Mouse (Mus musculus) macrophage (primary cell): Measurements from ENCODE around the gene Sart1. TPM values are rescaled to one million over a fixed set of nuclear protein-coding genes. Genes with fewer than 3 reads are reported as not detected.
"Not testable (repeated sequence)": the region's sequence is repeated elsewhere in the genome, so short reads cannot be mapped to it uniquely, and the experiment has no call there.

Source experiments
- H3K27ac ChIP-seq: fragments of 350-480 bp; formaldehyde crosslinking; 2 replicates; pipeline ENCODE4 v1.9.0; 2021
- H3K36me3 ChIP-seq: fragments of 350-480 bp; formaldehyde crosslinking; 2 replicates; pipeline ENCODE4 v1.9.0; 2021; ENCODE audit errors: inconsistent target
- H3K4me3 ChIP-seq: fragments of 350-480 bp; formaldehyde crosslinking; 2 replicates; pipeline ENCODE4 v1.9.0; 2021; ENCODE audit errors: inconsistent target
- H3K79me2 ChIP-seq: fragments of 350-480 bp; formaldehyde crosslinking; 2 replicates; pipeline ENCODE4 v1.9.0; 2021; ENCODE audit errors: inconsistent target
- WGBS: methylation state at CpG from one replicate; pipeline ENCODE4 v1.1.7; 2026; ENCODE audit warnings: inconsistent platforms; ENCODE audit not compliant: missing documents; 5-methylcytosine and 5-hydroxymethylcytosine counted together
- polyA plus RNA-seq: library from polyadenylated mRNA; stranded (reverse); fragments of 250-400 nt; gene quantifications from 3 replicates; pipeline ENCODE4 v1.2.4, GENCODE M21; 2018; ENCODE audit warnings: inconsistent platforms

Sart1 gene
- polyA plus RNA-seq, 1 experiment from 2014 or later, result 48.9 TPM

GRCm38 (mm10) chr19:5370932-5371331 is 17.6 kb downstream of the Sart1 start:
- Histone ChIP-seq H3K36me3 (peaks cover 15% of the 10 kb centered on the region), H3K27ac (no peak overlapping the region), H3K4me3 (no peak overlapping the region), H3K79me2 (peaks cover 26% of the 10 kb centered on the region)
- 83% methylated on average over 2 of the region's 3 CpGs for WGBS

DNA sequence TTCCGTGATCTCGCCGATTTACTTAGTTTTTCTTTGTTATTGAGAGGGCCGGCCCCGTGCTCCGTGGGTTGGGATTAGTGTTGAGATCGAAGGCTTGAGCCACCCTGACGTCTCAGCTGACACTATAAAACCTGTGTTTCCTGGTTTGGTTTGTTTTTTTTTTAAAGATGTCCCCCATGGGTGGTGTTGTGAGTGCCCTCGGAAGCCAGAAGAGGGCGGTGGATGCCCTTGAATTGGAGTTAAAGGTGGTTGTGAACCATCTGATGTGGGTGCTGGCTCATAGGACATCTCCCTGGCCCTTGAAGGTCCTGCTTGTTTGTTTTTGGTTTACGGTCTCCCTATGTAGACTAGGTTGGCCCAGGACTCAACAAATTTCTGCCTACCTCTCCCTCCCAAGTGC is 21.0 kb downstream of the Sart1 start:
- Histone ChIP-seq H3K36me3 (peaks cover 15% of the 10 kb centered on the region), H3K79me2 (peaks cover 44% of the 10 kb centered on the region), H3K27ac (peak overlapping the region; percentile 87), H3K4me3 (peak overlapping the region; percentile 91)
- WGBS, result 12% methylated on average over 11 of the region's 11 CpGs

GRCm38 (mm10) chr19:5367053-5367359 is 21.5 kb downstream of the Sart1 start, which contains the start of gene Banf1:
TSS of gene Banf1 (minus strand) at chr19:5367168.
- 1% methylated on average over 33 of the region's 33 CpGs for WGBS
- Histone ChIP-seq H3K4me3 (peak within 1 kb of the TSS; percentile 91), H3K36me3 (peaks cover 15% of the 10 kb centered on the region), H3K79me2 (peaks cover 44% of the 10 kb centered on the region), H3K27ac (peak within 1 kb of the TSS; percentile 87)

DNA sequence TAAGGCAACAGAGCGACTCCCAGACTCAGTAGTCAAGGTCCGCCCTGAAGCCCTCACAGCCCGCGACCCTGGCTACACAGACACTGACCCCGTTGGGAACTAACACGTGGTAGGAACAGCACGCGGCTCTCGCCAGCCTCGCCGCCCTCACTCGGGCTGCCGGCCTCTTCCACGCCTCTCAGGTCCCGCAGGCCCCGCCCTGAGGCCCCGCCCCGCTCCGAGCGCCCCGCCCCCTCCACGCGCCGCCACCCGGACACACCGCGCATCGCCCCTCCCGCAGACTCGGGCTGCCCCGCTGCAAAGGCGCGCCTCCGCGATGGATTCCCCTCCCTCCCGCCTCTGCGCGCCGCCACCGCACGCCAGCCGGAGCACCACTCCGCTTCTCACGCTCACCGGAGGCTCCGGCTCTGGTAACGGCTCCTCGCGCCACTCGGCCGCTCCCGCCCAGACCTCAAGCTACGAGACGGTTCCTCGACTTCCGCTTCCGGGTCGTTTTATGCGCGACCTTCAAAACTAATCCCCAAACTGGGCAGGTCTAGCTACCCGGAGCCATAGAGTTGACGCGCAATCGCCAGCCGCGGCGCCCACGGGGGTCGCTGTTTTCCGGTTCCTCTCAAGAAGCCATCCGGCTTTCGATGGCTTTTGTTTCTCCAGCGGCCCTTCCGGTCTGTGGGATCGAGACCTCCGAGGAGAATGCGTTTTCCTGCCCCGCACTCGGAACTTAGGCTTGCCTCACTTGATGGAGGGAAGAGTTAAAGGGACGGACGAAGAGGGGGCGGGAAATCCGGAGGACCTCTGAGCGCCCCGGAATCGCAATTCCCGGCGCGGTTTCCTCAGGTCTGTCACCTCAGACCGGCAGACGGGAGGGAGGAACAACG is 22.1 kb downstream of the Sart1 start, which contains the start of gene Eif1ad:
Eif1ad (plus strand) TSS at position 567 of the 878 bp plus-strand sequence.
- Histone ChIP-seq H3K36me3 (peaks cover 15% of the 10 kb centered on the region), H3K79me2 (peaks cover 44% of the 10 kb centered on the region), H3K4me3 (peak within 1 kb of the TSS; percentile 91), H3K27ac (peak within 1 kb of the TSS; percentile 87)
- WGBS, result under 1% methylated on average over 87 of the region's 92 CpGs

- Histone ChIP-seq H3K79me2 (peaks cover 44% of the 10 kb centered on the region), H3K27ac (no peak overlapping the region), H3K4me3 (peak overlapping the region; percentile 43), H3K36me3 (peaks cover 13% of the 10 kb centered on the region)
- WGBS, result 11% methylated on average over 9 of the region's 11 CpGs
Measured at GRCm38 (mm10) chr19:5365751-5366150, 22.8 kb downstream of the Sart1 start.

DNA sequence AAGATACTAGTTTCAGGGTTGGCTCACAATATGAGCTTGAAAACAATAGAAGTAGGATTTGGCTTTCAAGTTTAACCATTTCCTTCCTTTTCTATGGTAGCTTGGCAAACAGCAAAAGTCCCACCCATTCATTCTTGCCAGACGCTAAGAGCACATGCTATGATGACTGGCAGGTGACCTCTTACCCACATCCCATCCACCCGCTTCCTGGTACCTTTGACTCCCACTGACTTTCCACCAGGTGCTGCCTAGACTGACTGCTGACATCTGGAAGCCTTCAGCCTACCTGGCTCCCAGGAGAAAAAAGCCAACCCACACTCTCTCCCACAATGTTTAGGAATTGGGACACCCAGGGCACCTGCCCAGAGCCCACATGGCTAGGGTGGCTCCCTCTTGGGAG is 24.4 kb downstream of the Sart1 start:
- no peaks in the 10 kb centered on the region for H3K36me3 ChIP-seq
- 46% methylated on average over 2 of the region's 2 CpGs for WGBS

DNA sequence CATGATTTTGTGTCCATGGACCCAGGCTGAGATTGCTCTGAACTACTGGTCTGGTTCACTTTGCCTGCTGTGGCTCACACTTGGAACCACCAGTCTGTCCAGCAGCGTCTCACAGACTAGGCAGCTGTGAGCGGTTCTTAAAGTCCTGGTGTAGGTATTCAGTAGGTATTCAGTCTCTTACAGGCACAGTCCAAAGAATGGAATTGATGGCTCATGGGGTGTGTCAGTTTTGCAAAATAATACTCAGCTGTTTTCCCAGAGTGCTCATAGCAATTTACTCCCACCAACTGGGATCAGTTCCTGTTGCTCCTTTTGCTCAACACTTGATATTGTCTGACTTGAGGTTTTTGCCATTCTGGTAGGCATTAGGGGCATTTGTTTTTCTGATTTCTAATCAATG is 26.3 kb downstream of the Sart1 start:
- 92% methylated on average over 2 of the region's 2 CpGs for WGBS
- H3K4me3 ChIP-seq, result no peak overlapping the region
- no peaks in the 10 kb centered on the region for H3K36me3 ChIP-seq
- peaks cover 21% of the 10 kb centered on the region for H3K79me2 ChIP-seq
- H3K27ac ChIP-seq, result no peak overlapping the region

More for the DNA sequence above, 24.4 kb downstream of the Sart1 start:
- peaks cover 40% of the 10 kb centered on the region for H3K79me2 ChIP-seq
- H3K27ac ChIP-seq, result no peak overlapping the region
- no peak overlapping the region for H3K4me3 ChIP-seq

DNA sequence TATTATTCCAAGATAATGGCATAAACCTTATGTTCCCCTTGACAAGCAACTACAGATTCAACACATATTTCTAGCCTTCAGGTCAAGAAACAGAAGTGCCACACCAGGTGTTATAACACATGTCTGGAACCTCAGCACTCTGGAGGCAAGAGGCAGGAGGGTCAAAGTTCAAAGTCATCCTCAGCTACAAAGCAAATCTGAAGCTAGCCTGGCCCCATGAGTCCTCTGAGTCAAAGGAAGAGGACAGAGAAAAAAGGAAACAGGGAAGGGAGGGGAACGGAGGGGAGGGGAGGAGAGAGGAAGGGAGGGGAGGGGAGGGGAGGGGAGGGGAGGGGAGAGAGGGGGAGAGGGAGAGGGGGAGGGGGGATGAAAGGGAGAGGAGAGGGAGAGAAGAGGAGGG is 32.4 kb downstream of the Sart1 start:
- Histone ChIP-seq H3K36me3 (no peaks in the 10 kb centered on the region), H3K27ac (no peak overlapping the region), H3K4me3 (no peak overlapping the region), H3K79me2 (no peaks in the 10 kb centered on the region)
- WGBS, result no CpG with 5 or more reads among the region's 1 CpGs

DNA sequence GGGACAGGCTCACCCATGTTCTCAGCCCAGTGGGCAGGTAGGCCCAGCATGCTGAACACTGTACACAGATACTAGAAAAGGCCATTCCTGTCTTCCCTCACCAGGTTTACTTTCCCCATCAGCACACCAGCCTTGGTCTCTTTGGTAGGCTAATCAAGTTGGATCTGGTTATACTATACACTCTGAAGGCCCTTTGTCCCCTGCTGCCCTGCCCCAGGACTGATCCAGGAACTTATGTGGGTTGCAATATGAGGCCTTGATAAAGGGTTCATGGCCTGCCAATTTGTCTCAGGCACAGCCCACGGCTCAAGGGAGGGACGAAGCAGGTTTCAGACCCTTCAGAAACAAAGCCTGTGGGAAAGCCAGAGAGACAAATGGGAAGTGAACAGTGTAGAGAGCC is 34.9 kb downstream of the Sart1 start:
- 85% methylated on average over 2 of the region's 2 CpGs for WGBS
- no peaks in the 10 kb centered on the region for H3K36me3 ChIP-seq
- H3K27ac ChIP-seq, result no peak overlapping the region
- no peak overlapping the region for H3K4me3 ChIP-seq
- H3K79me2 ChIP-seq, result no peaks in the 10 kb centered on the region

GRCm38 (mm10) chr19:5349502-5349873 is 39.0 kb downstream of the Sart1 start, which contains the start of gene Cst6:
TSS of gene Cst6 (minus strand) at chr19:5349574.
- not testable (repeated sequence) for H3K79me2 ChIP-seq, H3K36me3 ChIP-seq, H3K4me3 ChIP-seq, H3K27ac ChIP-seq
- 90% methylated on average over 6 of the region's 6 CpGs for WGBS

DNA sequence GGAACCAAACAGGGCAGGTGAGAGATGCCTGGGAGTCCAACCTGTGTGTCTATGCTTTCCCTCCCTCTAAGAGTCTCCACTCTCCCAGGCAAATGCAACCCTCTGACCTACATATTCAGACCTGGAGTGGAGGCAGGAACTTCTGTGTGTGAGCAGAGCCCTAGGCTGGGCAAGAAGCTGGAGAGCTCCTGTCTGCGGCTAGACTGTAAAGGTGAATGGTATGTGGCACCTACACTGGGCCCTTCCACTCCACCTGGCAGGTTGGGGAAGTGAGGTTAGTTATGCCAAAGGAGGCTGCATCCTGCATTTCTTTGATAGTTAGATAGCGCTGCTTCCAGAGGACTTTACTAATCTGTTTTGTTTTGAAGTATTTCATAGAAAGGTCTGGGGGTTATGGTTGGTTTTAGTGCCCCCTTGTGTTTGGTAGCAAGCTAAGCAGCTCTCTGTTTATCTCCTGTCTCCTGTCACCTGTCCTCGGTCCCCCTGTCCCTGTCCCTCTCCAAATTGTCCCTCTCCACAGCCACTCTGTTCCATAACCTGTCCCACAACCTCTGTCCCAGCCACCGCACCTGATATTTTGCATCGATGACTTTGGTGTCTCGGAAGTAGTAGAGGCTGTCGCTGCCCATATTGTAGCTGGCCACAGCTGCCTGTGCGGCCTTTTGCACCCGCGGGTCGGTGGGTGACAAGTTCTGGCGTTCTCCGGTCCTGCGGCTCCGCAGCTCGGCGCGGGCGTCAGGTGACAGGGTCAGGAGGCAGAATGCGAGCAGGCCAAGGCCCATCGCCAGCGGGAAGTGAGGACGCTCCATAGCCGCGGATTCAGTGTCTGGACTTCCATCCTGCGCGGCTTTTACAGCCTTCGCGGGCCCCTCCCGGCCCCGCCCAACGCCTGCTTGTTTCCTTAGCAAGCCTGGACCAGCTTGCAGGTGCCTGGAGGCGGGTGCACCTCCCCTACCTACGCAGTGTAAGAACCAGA is 39.7 kb downstream of the Sart1 start:
- no peak overlapping the region for H3K4me3 ChIP-seq
- H3K27ac ChIP-seq, result no peak overlapping the region
- 7% methylated on average over 34 of the region's 34 CpGs for WGBS
- H3K36me3 ChIP-seq, result no peaks in the 10 kb centered on the region
- no peaks in the 10 kb centered on the region for H3K79me2 ChIP-seq

GRCm38 (mm10) chr19:5348064-5348463 is 40.4 kb downstream of the Sart1 start:
- H3K27ac ChIP-seq, result no peak overlapping the region
- H3K4me3 ChIP-seq, result no peak overlapping the region
- no peaks in the 10 kb centered on the region for H3K36me3 ChIP-seq
- no peaks in the 10 kb centered on the region for H3K79me2 ChIP-seq
- WGBS, result 95% methylated on average over 5 of the region's 6 CpGs

DNA sequence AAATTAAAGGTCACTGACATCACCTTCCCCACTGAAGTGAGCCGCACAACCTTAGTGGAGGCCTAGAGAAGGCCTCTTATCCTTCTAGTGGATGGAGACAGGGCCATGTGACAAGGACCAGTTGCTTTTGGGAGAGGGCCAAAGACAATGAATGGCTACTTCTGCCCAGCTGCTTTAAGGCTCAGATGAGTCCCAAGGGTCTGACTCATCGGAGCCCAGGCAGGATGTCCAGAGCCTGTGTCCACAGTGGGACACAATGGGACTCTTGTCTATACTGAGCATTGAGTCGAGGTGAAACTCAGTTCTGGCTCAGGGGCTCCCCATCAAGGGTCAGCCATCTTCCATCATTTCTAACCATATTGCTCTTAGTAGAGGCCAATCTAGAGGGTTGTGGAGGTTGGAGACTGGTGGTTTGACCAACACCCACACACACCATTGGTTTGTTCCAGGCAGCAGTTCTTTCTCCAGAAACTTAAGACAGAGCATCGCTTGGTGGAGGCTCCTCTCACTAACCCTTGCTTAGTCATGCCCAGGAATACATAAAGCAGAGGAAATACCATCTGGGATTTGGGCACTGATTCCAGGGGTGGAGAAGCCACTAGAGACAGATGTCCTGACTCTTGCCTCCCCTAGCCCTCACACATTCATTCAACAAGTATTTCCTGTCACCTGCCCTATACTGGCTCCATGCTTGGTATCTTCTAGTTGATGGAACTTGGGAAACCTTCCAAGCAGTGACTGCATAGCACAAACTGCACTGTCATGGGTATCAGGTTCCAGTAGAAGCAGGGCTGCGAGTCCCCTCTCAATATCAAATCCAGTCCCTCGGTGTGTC is 43.0 kb downstream of the Sart1 start:
- 95% methylated on average over 5 of the region's 6 CpGs for WGBS
- Histone ChIP-seq H3K4me3 (no peak overlapping the region), H3K27ac (no peak overlapping the region), H3K79me2 (no peaks in the 10 kb centered on the region), H3K36me3 (no peaks in the 10 kb centered on the region)

- H3K36me3 ChIP-seq, result no peaks in the 10 kb centered on the region
- H3K79me2 ChIP-seq, result no peaks in the 10 kb centered on the region
- H3K27ac ChIP-seq, result no peak overlapping the region
- no peak overlapping the region for H3K4me3 ChIP-seq
- 93% methylated on average over 7 of the region's 7 CpGs for WGBS
Measured at GRCm38 (mm10) chr19:5341360-5341759, 47.1 kb downstream of the Sart1 start.
